Mouse (Mus musculus): ENCODE results near the gene Hephl1. TPM values are rescaled to one million over a fixed set of nuclear protein-coding genes. Genes with fewer than 3 reads are reported as not detected.

The Hephl1 gene
- total and polyA plus RNA-seq, 2 experiments from 2014 or later, result 0.21 TPM; not detected in 1

DNA sequence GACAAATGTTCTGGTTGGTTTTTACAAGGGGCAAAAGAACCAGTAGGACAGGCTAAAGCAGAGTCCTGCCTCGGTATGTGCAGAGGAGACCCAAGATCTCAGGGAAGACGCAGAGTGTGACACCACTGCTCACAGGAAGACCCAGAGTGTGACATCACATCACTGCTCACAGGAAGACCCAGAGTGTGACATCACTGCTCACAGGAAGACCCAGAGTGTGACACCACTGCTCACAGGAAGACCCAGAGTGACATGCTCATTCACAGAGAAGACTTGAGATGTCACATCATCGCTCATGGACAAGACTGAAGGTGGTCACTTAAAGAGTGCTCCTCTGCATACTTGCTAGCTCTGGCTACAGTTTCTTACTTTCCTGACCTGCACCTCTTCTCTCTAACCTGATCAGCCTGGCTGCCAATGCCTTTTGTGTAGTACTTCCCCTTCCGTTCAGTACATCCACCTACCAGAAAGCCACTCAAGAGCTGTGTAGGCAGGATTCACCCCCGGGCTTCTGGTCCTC is 91.3 kb downstream of the Hephl1 start:
- ATAC-seq, result no peak
- Histone ChIP-seq H3K27ac (no peak overlapping the region), H3K4me2 (ENCODE audit: low read depth, low read length) (no peak overlapping the region), H3K4me3 (ENCODE audit: low read length) (no peak overlapping the region), H3K27me3 (ENCODE audit: insufficient read depth, low read length) (no peaks in the 10 kb centered on the region), H3K9ac (replicated peaks; ENCODE audit: low read length) (no peak overlapping the region), H3K36me3 (ENCODE audit: insufficient read depth, low read length) (0 out of 2 replicates have a peak, but pooled peaks cover 8% of the 10 kb centered on the region), H3K4me1 (ENCODE audit: insufficient read depth, low read length) (no peaks in the 10 kb centered on the region), H3K9me3 (ENCODE audit: low read length) (no peaks in the 10 kb centered on the region)
- DNase-seq (ENCODE audit: low spot score), result no peak
- 92% methylated on average over 5 of the region's 5 CpGs for WGBS
- TF ChIP-seq CTCF (IDR thresholded peaks at IDR 0.05; ENCODE audit: low read depth), result no peak

DNA sequence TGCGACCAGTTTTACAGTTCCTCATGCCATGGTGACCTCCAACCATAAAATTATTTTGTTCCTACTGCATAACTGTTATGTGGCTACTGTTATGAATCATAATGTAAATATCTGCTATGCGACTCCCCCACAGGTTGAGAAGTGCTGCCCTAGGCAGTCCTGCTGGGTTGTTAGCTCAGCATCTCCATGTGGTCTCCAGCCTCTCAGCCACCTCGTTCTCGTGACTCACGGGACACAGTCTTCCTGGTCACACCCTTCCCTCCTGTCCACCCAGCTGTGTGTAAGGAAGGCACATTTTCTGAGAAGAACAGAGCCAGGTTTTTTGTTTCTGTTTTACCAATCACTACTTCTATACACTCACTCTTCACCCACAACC is 93.2 kb downstream of the Hephl1 start:
- Histone ChIP-seq H3K27ac (no peak overlapping the region), H3K4me3 (ENCODE audit: low read length) (no peak overlapping the region), H3K36me3 (ENCODE audit: insufficient read depth, low read length) (0 out of 2 replicates have a peak, but pooled peaks cover 8% of the 10 kb centered on the region), H3K27me3 (ENCODE audit: insufficient read depth, low read length) (no peaks in the 10 kb centered on the region), H3K4me1 (ENCODE audit: insufficient read depth, low read length) (no peaks in the 10 kb centered on the region), H3K9ac (replicated peaks; ENCODE audit: low read length) (no peak overlapping the region), H3K9me3 (ENCODE audit: low read length) (no peaks in the 10 kb centered on the region), H3K4me2 (ENCODE audit: low read depth, low read length) (no peak overlapping the region)
- no peak for TF ChIP-seq CTCF (IDR thresholded peaks at IDR 0.05; ENCODE audit: low read depth)
- DNase-seq (ENCODE audit: low spot score) (no peak), ATAC-seq (no peak)
- 75% methylated on average over 5 of the region's 5 CpGs for whole genome bisulfite sequencing

DNA sequence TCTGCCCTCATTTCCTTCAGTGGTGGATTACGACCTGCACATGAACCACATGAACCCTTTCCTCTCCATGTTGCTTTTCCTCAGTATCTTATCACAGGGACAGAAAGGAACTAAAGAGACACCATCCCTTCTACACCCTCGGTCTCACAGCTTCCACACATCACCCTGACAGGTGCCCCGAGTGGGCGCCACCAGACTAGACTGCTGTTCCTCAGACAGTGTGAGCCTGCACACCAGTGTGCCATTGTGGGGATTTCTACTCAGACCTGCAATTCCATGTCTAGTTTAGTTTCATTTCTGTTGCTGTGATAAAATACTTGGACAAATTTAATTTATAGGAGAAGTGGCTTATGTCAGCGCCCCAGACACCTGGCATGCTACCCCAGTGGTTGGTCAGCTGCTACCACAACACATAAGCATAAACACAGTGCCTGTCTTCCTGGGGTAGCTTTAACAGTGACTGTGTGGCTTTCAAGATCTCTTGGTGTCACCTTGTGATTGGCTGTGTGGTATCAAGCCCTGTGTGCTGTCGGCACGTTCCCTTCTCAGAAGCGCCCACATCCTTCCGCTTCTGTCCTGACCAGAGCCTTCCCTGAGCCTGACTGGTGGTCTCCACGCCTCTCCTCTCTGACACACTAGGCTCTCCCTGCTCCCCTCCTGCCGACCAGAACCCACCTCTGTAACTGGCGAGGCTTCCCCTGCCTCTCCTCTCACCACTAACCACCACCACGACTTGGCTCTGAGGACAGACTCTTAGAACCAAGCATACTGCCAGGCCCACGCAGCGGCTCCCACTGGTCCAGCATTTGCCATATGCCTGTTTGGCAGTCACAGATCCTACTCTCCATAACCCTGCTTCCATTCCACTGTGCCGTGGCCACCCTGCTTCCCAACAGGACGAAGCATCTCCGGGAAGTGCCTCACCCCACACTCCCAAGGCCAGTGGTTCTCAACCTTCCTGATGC is 93.8 kb downstream of the Hephl1 start:
- no peak overlapping the region for H3K4me2 ChIP-seq (ENCODE audit: low read depth, low read length)
- 83% methylated on average over 18 of the region's 18 CpGs for WGBS
- H3K4me3 ChIP-seq (ENCODE audit: low read length), result no peak overlapping the region
- H3K36me3 ChIP-seq (ENCODE audit: insufficient read depth, low read length), result 0 out of 2 replicates have a peak, but pooled peaks cover 8% of the 10 kb centered on the region
- DNase-seq (ENCODE audit: low spot score) (no peak), ATAC-seq (no peak)
- H3K9me3 ChIP-seq (ENCODE audit: low read length), result no peaks in the 10 kb centered on the region
- H3K9ac ChIP-seq (replicated peaks; ENCODE audit: low read length), result no peak overlapping the region
- H3K27me3 ChIP-seq (ENCODE audit: insufficient read depth, low read length), result no peaks in the 10 kb centered on the region
- TF ChIP-seq CTCF (IDR thresholded peaks at IDR 0.05; ENCODE audit: low read depth), result no peak
- no peak overlapping the region for H3K27ac ChIP-seq
- no peaks in the 10 kb centered on the region for H3K4me1 ChIP-seq (ENCODE audit: insufficient read depth, low read length)

- peak; percentile 96 for TF ChIP-seq CTCF (IDR thresholded peaks at IDR 0.05; ENCODE audit: low read depth)
- 53% methylated on average over 7 of the region's 7 CpGs for WGBS
- Histone ChIP-seq H3K9ac (replicated peaks; ENCODE audit: low read length) (no peak overlapping the region), H3K4me2 (ENCODE audit: low read depth, low read length) (no peak overlapping the region), H3K27me3 (ENCODE audit: insufficient read depth, low read length) (no peaks in the 10 kb centered on the region), H3K9me3 (ENCODE audit: low read length) (no peaks in the 10 kb centered on the region), H3K36me3 (ENCODE audit: insufficient read depth, low read length) (0 out of 2 replicates have a peak, but pooled peaks cover 4% of the 10 kb centered on the region), H3K4me1 (ENCODE audit: insufficient read depth, low read length) (no peaks in the 10 kb centered on the region), H3K27ac (no peak overlapping the region), H3K4me3 (ENCODE audit: low read length) (no peak overlapping the region)
- ATAC-seq (peak; percentile 74), DNase-seq (ENCODE audit: low spot score) (peak; percentile 95)
These were observed 96.5 kb downstream of the Hephl1 start for GRCm38 (mm10) chr9:15015223-15015956.

DNA sequence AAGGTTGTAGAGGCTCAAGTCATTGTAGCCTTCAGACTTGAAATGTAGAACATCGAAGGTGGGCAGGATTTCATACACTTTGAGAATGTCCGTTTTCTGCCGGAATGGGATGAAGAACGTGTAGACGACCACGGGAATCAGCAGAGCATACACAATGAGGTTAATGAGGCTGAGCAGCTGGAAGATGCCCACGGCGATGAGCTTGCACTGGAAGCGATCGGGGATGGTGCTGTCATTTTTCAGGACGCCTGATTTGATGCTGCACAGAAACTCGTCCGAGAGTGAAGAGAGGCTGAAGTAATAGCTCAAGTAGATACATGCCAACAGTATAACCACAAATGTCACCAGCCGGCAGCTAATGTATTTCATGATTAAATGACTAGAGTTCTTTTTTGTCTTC is 104.3 kb downstream of the Hephl1 start:
- no peak overlapping the region for H3K27ac ChIP-seq
- no peaks in the 10 kb centered on the region for H3K9me3 ChIP-seq (ENCODE audit: low read length)
- no peak overlapping the region for H3K9ac ChIP-seq (replicated peaks; ENCODE audit: low read length)
- H3K4me3 ChIP-seq (ENCODE audit: low read length), result no peak overlapping the region
- peaks cover 20% of the 10 kb centered on the region; the same call in 1 of the 2 replicates for H3K36me3 ChIP-seq (ENCODE audit: insufficient read depth, low read length)
- no peak for TF ChIP-seq CTCF (IDR thresholded peaks at IDR 0.05; ENCODE audit: low read depth)
- WGBS, result 41% methylated on average over 14 of the region's 14 CpGs
- DNase-seq (ENCODE audit: low spot score) (peak; percentile 30), ATAC-seq (no peak)
- H3K27me3 ChIP-seq (ENCODE audit: insufficient read depth, low read length), result no peaks in the 10 kb centered on the region
- no peak overlapping the region for H3K4me2 ChIP-seq (ENCODE audit: low read depth, low read length)
- H3K4me1 ChIP-seq (ENCODE audit: insufficient read depth, low read length), result 0 out of 2 replicates have a peak, but pooled peaks cover 4% of the 10 kb centered on the region

- ATAC-seq (no peak), DNase-seq (ENCODE audit: low spot score) (no peak)
- Histone ChIP-seq H3K4me2 (ENCODE audit: low read depth, low read length) (no peak overlapping the region), H3K27ac (no peak overlapping the region), H3K9me3 (ENCODE audit: low read length) (no peaks in the 10 kb centered on the region), H3K9ac (replicated peaks; ENCODE audit: low read length) (no peak overlapping the region), H3K27me3 (ENCODE audit: insufficient read depth, low read length) (no peaks in the 10 kb centered on the region), H3K4me1 (ENCODE audit: insufficient read depth, low read length) (0 out of 2 replicates have a peak, but pooled peaks cover 4% of the 10 kb centered on the region), H3K36me3 (ENCODE audit: insufficient read depth, low read length) (peaks cover 20% of the 10 kb centered on the region; the same call in 1 of the 2 replicates), H3K4me3 (ENCODE audit: low read length) (no peak overlapping the region)
- TF ChIP-seq CTCF (IDR thresholded peaks at IDR 0.05; ENCODE audit: low read depth), result no peak
- 42% methylated on average over 9 of the region's 9 CpGs for WGBS
These were observed 107.6 kb downstream of the Hephl1 start for GRCm38 (mm10) chr9:15004298-15004685.

All from hindbrain, postnatal 0 days (tissue).